Mouse (Mus musculus) testis, adult 2 months (tissue): ENCODE measurements around the gene Tfrc. TPM values are rescaled to one million over a fixed set of nuclear protein-coding genes. Genes with fewer than 3 reads are reported as not detected.

Experiments
- H3K27ac ChIP-seq: fragments of 200-500 bp; 2 replicates; pipeline ENCODE4 v1.5.1; 2012; ENCODE audit warnings: low read depth, low read length; ENCODE audit not compliant: control insufficient read depth, insufficient read depth
- H3K27me3 ChIP-seq: fragments of 200-500 bp; 2 replicates; pipeline ENCODE4 v1.6.1; 2012; ENCODE audit warnings: mild to moderate bottlenecking, low read length, moderate library complexity; ENCODE audit not compliant: control insufficient read depth, insufficient read depth
- H3K36me3 ChIP-seq: fragments of 200-500 bp; 2 replicates; pipeline ENCODE4 v1.6.1; 2012; ENCODE audit warnings: mild to moderate bottlenecking, low read length; ENCODE audit not compliant: control insufficient read depth, insufficient read depth
- H3K4me1 ChIP-seq: fragments of 200-500 bp; 2 replicates; pipeline ENCODE4 v1.6.1; 2012; ENCODE audit warnings: low read length; ENCODE audit not compliant: control insufficient read depth, insufficient read depth
- H3K4me3 ChIP-seq: fragments of 200-500 bp; 2 replicates; pipeline ENCODE4 v1.5.1; 2012; ENCODE audit warnings: low read depth, mild to moderate bottlenecking, low read length, moderate library complexity, mixed read lengths; ENCODE audit not compliant: control insufficient read depth
- CTCF ChIP-seq: fragments of 200-500 bp; IDR thresholded peaks from 2 replicates; pipeline ENCODE4 v1.5.1; 2012; ENCODE audit warnings: low read depth, mild to moderate bottlenecking, inconsistent platforms, low read length, moderate library complexity; ENCODE audit not compliant: control insufficient read depth, insufficient read depth, insufficient replicate concordance
- POLR2A ChIP-seq: fragments of 200-500 bp; IDR thresholded peaks from 2 replicates; pipeline ENCODE4 v1.6.1; 2012; ENCODE audit warnings: low read depth, mild to moderate bottlenecking, inconsistent platforms, low read length, moderate library complexity; ENCODE audit not compliant: control insufficient read depth
- polyA plus RNA-seq: library from polyadenylated mRNA; depleted of rRNA; stranded (reverse); fragments of >200 nt; gene quantifications from 2 replicates; pipeline ENCODE4 v1.2.3, GENCODE M21; 2012

The Tfrc gene
- polyA plus RNA-seq, 1 experiment: 5.5 TPM

GRCm38 (mm10) chr16:32659385-32659784 is 50.7 kb downstream of the Tfrc start:
- TF ChIP-seq POLR2A: no peak
- peak; percentile 62; the same call in 1 of the 2 replicates for TF ChIP-seq CTCF
- Histone ChIP-seq H3K36me3 (no peaks in the 10 kb centered on the region), H3K4me3 (peak overlapping the region; percentile 6; the same call in 1 of the 2 replicates), H3K4me1 (peaks cover 12% of the 10 kb centered on the region), H3K27ac (no peak overlapping the region), H3K27me3 (no peaks in the 10 kb centered on the region)

- Histone ChIP-seq H3K4me1 (peaks cover 12% of the 10 kb centered on the region), H3K27ac (no peak overlapping the region; the same call in 1 of the 2 replicates), H3K27me3 (no peaks in the 10 kb centered on the region), H3K36me3 (no peaks in the 10 kb centered on the region), H3K4me3 (no peak overlapping the region)
- TF ChIP-seq POLR2A (no peak), CTCF (no peak)
These were observed 51.4 kb downstream of the Tfrc start for GRCm38 (mm10) chr16:32660095-32660494.

DNA sequence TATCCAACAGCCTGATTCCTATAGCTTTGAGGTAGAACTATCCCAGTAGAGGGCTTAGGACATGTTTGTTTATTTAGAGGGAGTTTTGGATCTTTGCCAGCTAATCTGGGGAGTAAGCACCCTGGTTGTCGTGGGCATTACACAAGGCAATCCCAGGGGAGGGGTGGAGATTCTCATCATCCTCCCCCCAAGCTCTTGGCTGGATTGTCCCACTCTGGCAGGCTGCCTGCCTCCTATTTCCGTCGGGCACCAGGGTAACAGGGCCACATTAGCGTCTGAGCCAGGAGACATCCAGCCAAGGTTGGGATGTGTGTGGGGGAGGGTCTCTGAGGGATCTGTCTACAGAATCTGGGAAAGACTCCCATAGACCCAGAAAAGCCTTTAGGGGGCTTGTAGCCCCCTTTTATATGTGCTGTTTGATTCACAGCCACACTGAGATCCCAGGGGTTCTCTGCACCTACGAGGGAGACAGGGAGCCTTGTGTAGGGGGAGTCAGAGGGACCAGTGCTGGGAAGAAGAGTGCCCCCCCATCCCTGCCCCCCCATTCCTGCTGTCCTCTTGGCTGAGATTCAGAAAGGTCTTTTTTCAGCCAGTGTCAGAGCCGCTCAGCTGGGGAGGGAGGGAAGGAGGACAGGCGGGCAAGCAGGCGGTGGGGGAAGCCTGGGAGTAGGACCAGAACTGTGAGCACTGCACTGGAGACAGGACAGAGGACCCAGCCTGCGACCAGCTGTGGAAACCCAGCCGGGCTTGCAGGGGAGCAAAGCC is 52.0 kb downstream of the Tfrc start:
- H3K4me1 ChIP-seq: peaks cover 12% of the 10 kb centered on the region
- no peak overlapping the region for H3K27ac ChIP-seq
- no peak overlapping the region; the same call in 1 of the 2 replicates for H3K4me3 ChIP-seq
- no peaks in the 10 kb centered on the region for H3K27me3 ChIP-seq
- no peaks in the 10 kb centered on the region for H3K36me3 ChIP-seq
- no peak for TF ChIP-seq POLR2A
- TF ChIP-seq CTCF: no peak

GRCm38 (mm10) chr16:32661493-32661921 is 52.8 kb downstream of the Tfrc start:
- no peaks in the 10 kb centered on the region for H3K27me3 ChIP-seq
- peaks cover 12% of the 10 kb centered on the region for H3K4me1 ChIP-seq
- H3K36me3 ChIP-seq: no peaks in the 10 kb centered on the region
- peak overlapping the region; percentile 30 for H3K4me3 ChIP-seq
- no peak for TF ChIP-seq CTCF
- no peak for TF ChIP-seq POLR2A
- H3K27ac ChIP-seq: peak overlapping the region; percentile 16; the same call in 1 of the 2 replicates

DNA sequence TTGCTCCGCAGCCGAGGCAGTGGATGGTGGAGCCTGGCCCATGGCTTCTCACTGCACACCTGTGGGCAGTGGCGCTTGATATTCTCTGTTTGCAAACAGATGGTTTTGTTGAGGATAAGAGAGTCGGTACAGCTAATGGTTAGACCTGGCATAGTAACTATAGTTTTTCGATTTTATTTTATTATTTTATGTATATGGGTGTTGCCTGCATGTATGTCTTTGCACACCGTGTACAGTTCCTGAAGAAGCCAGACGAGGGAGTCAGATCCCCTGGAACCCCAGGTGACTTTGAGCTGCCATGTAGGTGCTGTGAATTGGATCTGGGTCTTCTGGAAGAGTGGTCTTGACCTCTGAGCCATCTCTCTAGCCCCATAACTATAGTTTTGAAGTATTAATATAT is 53.7 kb downstream of the Tfrc start:
- Histone ChIP-seq H3K27ac (no peak overlapping the region), H3K36me3 (no peaks in the 10 kb centered on the region), H3K4me1 (peaks cover 12% of the 10 kb centered on the region), H3K4me3 (no peak overlapping the region), H3K27me3 (no peaks in the 10 kb centered on the region)
- no peak for TF ChIP-seq CTCF
- TF ChIP-seq POLR2A: no peak

DNA sequence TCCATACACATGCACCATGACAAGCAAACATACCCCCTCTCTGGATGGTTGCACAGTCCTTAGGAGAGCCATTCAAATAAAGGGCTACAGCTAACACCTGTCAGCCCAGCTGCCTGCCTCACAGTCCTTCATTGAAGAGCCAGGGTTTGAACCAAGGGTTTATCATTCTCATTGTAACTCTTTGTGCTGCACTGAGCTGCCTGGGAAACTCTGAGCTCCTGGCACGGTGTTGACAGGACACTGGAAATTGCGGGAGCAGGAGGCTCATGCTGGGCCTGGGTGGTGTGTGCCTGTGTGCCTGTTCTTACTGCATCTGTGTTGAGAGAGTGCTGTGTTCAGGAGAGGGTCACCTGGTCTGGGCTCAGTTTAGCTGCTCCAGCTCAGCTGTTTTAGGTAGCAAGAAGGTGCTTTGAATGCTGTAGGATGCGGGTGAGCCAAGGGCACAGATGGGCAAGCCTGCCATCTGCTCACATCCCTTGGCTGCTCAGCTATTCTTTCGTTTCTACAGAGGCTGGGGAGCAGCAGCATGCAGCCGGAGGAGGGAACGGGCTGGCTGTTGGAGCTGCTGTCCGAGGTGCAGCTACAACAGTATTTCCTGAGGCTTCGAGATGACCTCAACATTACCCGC is 54.6 kb downstream of the Tfrc start:
- TF ChIP-seq POLR2A: no peak
- H3K27ac ChIP-seq: no peak overlapping the region

DNA sequence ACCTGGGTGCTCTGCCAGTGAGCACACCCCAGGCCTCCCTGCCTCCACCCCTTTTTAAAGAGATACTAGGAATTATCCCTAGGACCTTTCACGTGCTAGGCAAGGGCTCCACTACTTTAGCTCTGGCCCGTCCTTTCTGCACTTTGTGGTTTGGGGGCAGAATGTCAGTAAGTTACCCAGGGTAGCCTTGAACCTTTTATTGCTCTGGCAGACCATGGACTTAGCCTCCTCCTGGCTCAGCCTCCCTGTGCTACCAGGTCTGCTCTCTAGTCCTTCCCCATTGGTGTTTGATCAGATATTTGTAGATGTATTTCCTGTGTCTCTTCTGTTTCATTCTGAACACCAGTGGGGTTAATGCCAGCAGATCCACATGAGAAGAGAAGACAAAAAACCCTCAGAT is 55.5 kb downstream of the Tfrc start:
- Histone ChIP-seq H3K4me3 (no peak overlapping the region), H3K27me3 (no peaks in the 10 kb centered on the region), H3K36me3 (no peaks in the 10 kb centered on the region), H3K27ac (no peak overlapping the region), H3K4me1 (peaks cover 10% of the 10 kb centered on the region)
- no peak for TF ChIP-seq POLR2A
- no peak for TF ChIP-seq CTCF

More for the DNA sequence above, 54.6 kb downstream of the Tfrc start:
- Histone ChIP-seq H3K4me1 (peaks cover 12% of the 10 kb centered on the region), H3K27me3 (no peaks in the 10 kb centered on the region), H3K36me3 (no peaks in the 10 kb centered on the region), H3K4me3 (no peak overlapping the region)
